Mouse (Mus musculus) brown adipose tissue, adult 24 weeks (tissue): ENCODE measurements around the gene Hivep3. TPM values are rescaled to one million over a fixed set of nuclear protein-coding genes. Genes with fewer than 3 reads are reported as not detected.

Experiments
- H3K27ac ChIP-seq: fragments of 200-500 bp; replicated peaks from 2 replicates; pipeline ENCODE4 v1.5.1; 2012; ENCODE audit warnings: low read depth, mild to moderate bottlenecking, low read length
- H3K4me1 ChIP-seq: fragments of 200-500 bp; 2 replicates; pipeline ENCODE4 v1.6.1; 2012; ENCODE audit warnings: low read length, mixed read lengths; ENCODE audit not compliant: control insufficient read depth, insufficient read depth, insufficient read length
- H3K4me3 ChIP-seq: fragments of 200-500 bp; 2 replicates; pipeline ENCODE4 v1.5.1; 2012; ENCODE audit warnings: low read depth, mild to moderate bottlenecking, low read length, moderate library complexity; ENCODE audit not compliant: insufficient read depth
- polyA plus RNA-seq: library from polyadenylated mRNA; stranded (reverse); fragments of >200 nt; gene quantifications from 2 replicates; pipeline ENCODE4 v1.2.4, GENCODE M21; 2012; ENCODE audit not compliant: missing spikeins, insufficient read depth, insufficient read length

Gene Hivep3
- polyA plus RNA-seq, 1 experiment, result 6.1 TPM

- no peak overlapping the region for H3K4me3 ChIP-seq
- H3K27ac ChIP-seq, result no peak overlapping the region
- peaks cover 21% of the 10 kb centered on the region for H3K4me1 ChIP-seq
Observed at GRCm38 (mm10) chr4:120007889-120008288, 274.3 kb downstream of the Hivep3 start.

GRCm38 (mm10) chr4:120009151-120009550 lies 275.6 kb downstream of the Hivep3 start:
- peaks cover 21% of the 10 kb centered on the region for H3K4me1 ChIP-seq
- H3K27ac ChIP-seq, result no peak overlapping the region
- H3K4me3 ChIP-seq, result no peak overlapping the region

- H3K4me1 ChIP-seq, result peaks cover 21% of the 10 kb centered on the region
- H3K27ac ChIP-seq, result no peak overlapping the region
- no peak overlapping the region for H3K4me3 ChIP-seq
Observed at GRCm38 (mm10) chr4:120011788-120012187, 278.2 kb downstream of the Hivep3 start.

GRCm38 (mm10) chr4:120012891-120013290 lies 279.3 kb downstream of the Hivep3 start:
- no peak overlapping the region for H3K4me3 ChIP-seq
- H3K27ac ChIP-seq, result no peak overlapping the region
- H3K4me1 ChIP-seq, result peaks cover 21% of the 10 kb centered on the region

GRCm38 (mm10) chr4:120018426-120018825 lies 284.8 kb downstream of the Hivep3 start:
- H3K4me3 ChIP-seq, result no peak overlapping the region
- no peak overlapping the region for H3K27ac ChIP-seq
- H3K4me1 ChIP-seq, result no peaks in the 10 kb centered on the region

- no peaks in the 10 kb centered on the region; the same call in 1 of the 2 replicates for H3K4me1 ChIP-seq
- H3K27ac ChIP-seq, result no peak overlapping the region
- no peak overlapping the region for H3K4me3 ChIP-seq
Observed at GRCm38 (mm10) chr4:120022392-120022791, 288.8 kb downstream of the Hivep3 start.

- no peak overlapping the region for H3K27ac ChIP-seq
- H3K4me3 ChIP-seq, result no peak overlapping the region
- no peaks in the 10 kb centered on the region; the same call in 1 of the 2 replicates for H3K4me1 ChIP-seq
Observed at GRCm38 (mm10) chr4:120023221-120023840, 289.7 kb downstream of the Hivep3 start.

- Histone ChIP-seq H3K4me3 (no peak overlapping the region), H3K4me1 (no peaks in the 10 kb centered on the region; the same call in 1 of the 2 replicates), H3K27ac (no peak overlapping the region)
Observed at GRCm38 (mm10) chr4:120024071-120024470, 290.5 kb downstream of the Hivep3 start.

- Histone ChIP-seq H3K27ac (no peak overlapping the region), H3K4me1 (no peaks in the 10 kb centered on the region; the same call in 1 of the 2 replicates), H3K4me3 (no peak overlapping the region)
Observed at GRCm38 (mm10) chr4:120027671-120028070, 294.1 kb downstream of the Hivep3 start.

GRCm38 (mm10) chr4:120029937-120030336 lies 296.4 kb downstream of the Hivep3 start:
- no peak overlapping the region for H3K27ac ChIP-seq
- no peak overlapping the region for H3K4me3 ChIP-seq
- peaks cover 5% of the 10 kb centered on the region; the same call in 1 of the 2 replicates for H3K4me1 ChIP-seq

- Histone ChIP-seq H3K27ac (peak overlapping the region; percentile 42; the same call in 1 of the 2 replicates), H3K4me1 (peaks cover 5% of the 10 kb centered on the region; the same call in 1 of the 2 replicates), H3K4me3 (peak overlapping the region; percentile 65)
Observed at GRCm38 (mm10) chr4:120032320-120032983, 298.9 kb downstream of the Hivep3 start.

GRCm38 (mm10) chr4:120032984-120033355 lies 299.4 kb downstream of the Hivep3 start:
- Histone ChIP-seq H3K27ac (no peak overlapping the region), H3K4me1 (peaks cover 5% of the 10 kb centered on the region; the same call in 1 of the 2 replicates), H3K4me3 (peak overlapping the region; percentile 65)

GRCm38 (mm10) chr4:120036294-120036693 lies 302.7 kb downstream of the Hivep3 start:
- Histone ChIP-seq H3K4me1 (peaks cover 5% of the 10 kb centered on the region; the same call in 1 of the 2 replicates), H3K27ac (no peak overlapping the region), H3K4me3 (no peak overlapping the region)

- H3K27ac ChIP-seq, result no peak overlapping the region
- H3K4me3 ChIP-seq, result no peak overlapping the region
- H3K4me1 ChIP-seq, result peaks cover 5% of the 10 kb centered on the region; the same call in 1 of the 2 replicates
Observed at GRCm38 (mm10) chr4:120037007-120037406, 303.4 kb downstream of the Hivep3 start.

- Histone ChIP-seq H3K4me1 (peaks cover 6% of the 10 kb centered on the region), H3K27ac (no peak overlapping the region), H3K4me3 (no peak overlapping the region)
Observed at GRCm38 (mm10) chr4:120041520-120041919, 307.9 kb downstream of the Hivep3 start.

GRCm38 (mm10) chr4:120042480-120042879 lies 308.9 kb downstream of the Hivep3 start:
- Histone ChIP-seq H3K4me3 (no peak overlapping the region), H3K27ac (no peak overlapping the region), H3K4me1 (peaks cover 6% of the 10 kb centered on the region)
